Mouse (Mus musculus) layer of hippocampus, adult 18-20 months (tissue): Measurements from ENCODE around the gene Pym1. TPM values are rescaled to one million over a fixed set of nuclear protein-coding genes. Genes with fewer than 3 reads are reported as not detected.
A peak's percentile ranks its signal among the peaks of the same experiment; 100 is the strongest.
"Not testable (repeated sequence)": the region's sequence is repeated elsewhere in the genome, so short reads cannot be mapped to it uniquely, and the experiment has no call there.

Experiments
- DNase-seq, 2 experiments: peaks; one replicate each; pipeline ENCODE4 v3.0.0; 2022; ENCODE audit warnings: low spot score in 2 of 2
- long read RNA-seq: library from polyadenylated mRNA; stranded (forward); transcript quantifications from one replicate; pipeline ENCODE4 v2.0.0, GENCODE M21; 2021
- total RNA-seq, 2 experiments: library from RNA; stranded (reverse); gene quantifications; 2 replicates each; pipeline ENCODE4 v1.2.3; 2021

The Pym1 gene
- 10 to 100 TPM; 25.1 to 26.2 TPM for total RNA-seq
- long read RNA-seq, partial matches to known transcripts = 0 of 4 reads
- long read RNA-seq, other reads (novel, unspliced or antisense) = 3 of 4 reads

GRCm38 (mm10) chr10:128747646-128748251 is at the start of gene Pym1:
TSS of gene Pym1 (plus strand) at chr10:128747889.
- DNase-seq = peak in 1 of 2 experiments; percentile 12

GRCm38 (mm10) chr10:128699006-128699405 is 48.7 kb upstream of the Pym1 start:
- DNase-seq = peak in 1 of 2 experiments; percentile 11

DNA sequence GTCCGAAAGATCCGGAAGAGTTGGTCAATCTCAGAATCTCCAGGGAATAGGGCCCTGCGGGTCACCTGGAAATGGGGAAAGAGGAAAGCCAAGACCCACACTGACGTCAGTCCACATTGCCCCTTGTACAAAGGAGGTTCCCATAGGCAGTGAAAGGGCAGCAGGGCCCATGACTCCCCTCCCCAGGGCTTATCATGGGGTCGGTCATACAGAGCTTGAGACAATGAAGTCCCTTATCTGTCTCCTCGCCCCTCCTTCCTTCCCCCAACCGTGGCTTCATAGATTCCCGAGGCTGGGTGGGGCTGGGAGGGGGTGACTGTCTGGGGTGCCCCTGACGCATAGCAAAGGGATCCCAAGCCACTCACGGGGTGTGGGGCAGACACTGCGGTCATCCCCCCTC is 48.1 kb upstream of the Pym1 start:
- no peak for DNase-seq

- no peak for DNase-seq
Measured at GRCm38 (mm10) chr10:128700712-128701111, 47.0 kb upstream of the Pym1 start.

- DNase-seq = no peak
Measured at GRCm38 (mm10) chr10:128702328-128703007, 45.2 kb upstream of the Pym1 start.

- DNase-seq = no peak
Measured at GRCm38 (mm10) chr10:128703895-128704294, 43.8 kb upstream of the Pym1 start, which contains the start of gene Pmel. TSS of gene Pmel (plus strand) at chr10:128704195.

DNA sequence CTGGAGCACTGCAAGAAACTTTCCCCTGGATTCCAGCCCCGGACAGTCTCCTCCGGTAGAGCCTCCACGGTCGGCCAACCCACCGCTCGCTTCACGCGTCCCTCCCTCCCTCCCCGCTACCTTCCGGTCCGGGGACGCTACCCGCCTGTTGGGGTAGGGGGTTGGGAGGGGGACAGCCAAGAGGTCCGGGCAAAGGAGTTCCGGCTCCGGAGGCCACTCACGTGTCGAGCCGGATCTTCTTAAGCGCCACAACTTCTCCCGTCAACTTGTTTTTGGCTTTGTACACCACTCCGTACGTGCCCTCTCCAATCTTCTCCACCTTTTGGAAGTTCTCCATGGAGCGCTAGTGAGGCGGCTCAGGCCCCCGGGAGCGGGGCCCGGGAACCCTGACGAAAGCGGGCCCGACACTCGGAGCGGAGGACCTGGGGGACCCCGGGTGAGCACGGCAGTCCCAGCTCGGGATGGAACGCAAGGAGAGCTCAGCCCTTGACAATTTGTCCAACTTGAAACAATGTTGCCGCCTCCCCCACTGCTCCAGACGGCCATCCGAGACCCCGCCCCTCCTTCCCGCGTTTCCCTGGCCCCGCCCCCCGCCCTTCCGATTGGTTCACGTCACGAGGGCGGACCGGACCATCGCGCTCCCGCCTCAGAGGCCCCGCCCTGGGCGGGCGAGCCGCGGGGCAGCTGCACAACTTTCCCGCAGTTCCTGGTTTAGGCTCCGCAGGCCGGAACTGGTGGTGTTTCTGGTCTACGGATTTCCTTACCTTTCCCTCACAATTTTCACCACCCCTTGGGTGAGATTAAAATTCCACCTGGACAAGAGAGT is 43.0 kb upstream of the Pym1 start, which contains the start of gene Cdk2:
Cdk2 (minus strand) TSS at position 541 of the 826 bp plus-strand sequence.
- peak; percentile 70 to 84 for DNase-seq

GRCm38 (mm10) chr10:128705317-128705693 is 42.4 kb upstream of the Pym1 start:
- no peak for DNase-seq

- DNase-seq = not testable (repeated sequence)
Measured at GRCm38 (mm10) chr10:128711318-128711717, 36.4 kb upstream of the Pym1 start.

- DNase-seq = no peak
Measured at GRCm38 (mm10) chr10:128715559-128716537, 31.8 kb upstream of the Pym1 start.

DNA sequence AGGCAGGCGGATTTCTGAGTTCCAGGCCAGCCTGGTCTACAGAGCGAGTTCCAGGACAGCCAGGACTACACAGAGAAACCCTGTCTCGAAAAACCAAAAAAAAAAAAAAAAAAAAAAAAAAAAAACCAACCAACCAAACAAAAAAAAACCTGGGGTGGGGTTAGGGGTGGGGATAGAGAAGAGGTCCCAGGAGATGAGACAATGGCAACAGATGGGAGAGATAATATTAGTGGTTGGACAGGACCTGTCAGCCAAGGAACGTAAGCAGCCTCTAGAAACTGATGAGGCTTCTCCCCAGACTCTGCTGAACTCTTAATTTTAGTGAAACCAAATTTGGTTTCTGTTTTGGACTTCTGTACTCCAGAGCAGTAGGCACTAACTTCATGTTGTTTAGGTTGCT is 22.2 kb upstream of the Pym1 start:
- not testable (repeated sequence) for DNase-seq

DNA sequence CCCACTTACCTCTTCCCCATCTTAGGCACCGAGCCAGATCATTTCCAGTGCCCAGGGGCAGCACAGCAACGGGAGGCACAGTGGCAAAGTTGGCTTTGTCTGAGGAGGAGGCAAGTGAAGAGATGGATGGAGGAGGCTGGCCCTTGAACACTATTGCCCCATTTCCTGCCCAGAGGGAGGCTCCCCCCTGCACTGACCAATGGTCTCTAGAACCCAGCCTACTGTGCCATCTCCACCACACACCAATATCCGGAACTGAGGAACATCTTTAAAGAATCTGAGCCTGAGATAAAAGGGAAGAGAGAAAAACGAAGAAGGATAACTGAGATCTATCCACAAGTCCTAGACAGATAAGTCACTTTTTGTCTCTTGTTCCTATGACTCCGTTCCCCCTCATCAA is 19.6 kb upstream of the Pym1 start:
- no peak for DNase-seq

DNA sequence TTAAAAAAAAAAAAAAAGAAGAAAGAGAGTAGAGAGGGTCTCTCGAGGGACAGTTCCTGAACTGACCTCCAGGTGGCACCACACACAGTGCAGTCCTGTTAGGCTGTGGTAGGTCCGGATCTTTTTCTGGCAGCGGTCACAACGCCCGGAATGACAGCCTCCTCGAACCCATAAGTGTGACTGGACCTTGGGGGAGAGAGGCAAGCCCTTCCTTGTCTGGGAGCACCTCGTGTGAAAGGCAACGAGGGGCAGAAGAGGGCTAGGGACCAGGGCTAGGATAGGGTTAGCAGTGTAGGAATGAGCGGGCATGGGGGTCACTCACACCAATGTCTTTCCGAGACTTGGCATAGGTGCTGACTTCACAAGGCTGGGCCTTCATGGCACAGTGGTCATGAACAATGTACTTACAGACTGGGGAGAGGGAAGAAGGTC is 16.7 kb upstream of the Pym1 start:
- DNase-seq = peak; percentile 21 to 77

- no peak for DNase-seq
Measured at GRCm38 (mm10) chr10:128731992-128732391, 15.7 kb upstream of the Pym1 start.

DNA sequence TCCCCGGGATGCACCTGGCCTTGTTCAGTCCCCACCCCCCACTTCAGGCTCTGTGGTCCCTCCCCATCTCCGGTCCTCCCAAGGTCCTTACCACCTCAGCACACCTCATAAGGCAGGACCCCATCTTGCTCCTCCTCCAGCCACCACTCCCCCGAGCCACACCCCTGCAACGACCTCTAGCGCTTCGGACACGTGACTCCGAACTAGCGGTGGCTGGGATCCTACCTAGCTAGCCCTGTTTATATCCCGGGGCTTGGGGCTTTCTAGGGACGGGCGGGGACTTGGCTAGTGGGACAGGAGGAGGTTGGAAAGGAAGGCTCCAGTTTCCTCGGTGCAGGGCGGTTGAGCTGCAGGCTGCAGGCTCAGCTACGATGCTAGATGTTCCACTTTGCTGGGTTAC is 10.3 kb upstream of the Pym1 start:
- no peak for DNase-seq

DNA sequence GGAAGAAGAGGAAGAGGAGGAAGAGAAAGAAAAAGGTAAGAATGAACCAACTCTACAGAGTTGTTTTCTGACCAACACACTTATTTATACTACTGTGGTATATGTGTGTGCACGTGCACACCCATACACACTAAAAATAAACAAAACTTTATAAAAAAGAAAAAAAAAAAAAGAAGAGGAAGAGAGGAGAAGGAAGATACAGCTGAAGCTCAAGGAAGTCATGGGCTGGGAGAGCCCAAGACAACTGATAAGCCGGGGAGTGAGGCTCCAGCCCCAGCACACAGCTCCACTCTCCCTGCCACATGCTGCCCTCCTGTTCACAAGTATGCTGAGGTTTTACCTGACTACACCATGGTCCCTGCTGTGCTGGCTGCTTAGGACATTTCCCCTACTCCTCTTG is 7.4 kb upstream of the Pym1 start:
- no peak for DNase-seq

DNA sequence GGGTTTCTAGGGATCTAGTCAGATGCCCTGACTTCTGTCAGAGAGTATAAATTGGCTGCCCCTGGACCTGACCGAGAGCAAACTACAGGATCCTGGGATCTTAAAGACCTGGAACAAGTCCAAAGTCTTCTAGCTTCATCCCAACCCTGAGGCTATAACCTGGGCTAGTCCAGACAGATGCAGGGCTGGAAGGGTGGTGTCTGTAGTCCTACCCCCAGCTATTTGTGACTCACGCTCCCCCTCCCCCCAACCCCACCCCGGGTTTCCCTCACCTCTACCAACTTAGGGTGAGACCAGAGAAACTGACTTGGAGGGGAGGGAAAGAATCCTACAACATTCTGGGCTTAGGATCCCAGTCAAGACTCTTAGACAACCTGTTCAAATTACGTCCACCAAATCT is 5.1 kb upstream of the Pym1 start:
- DNase-seq = no peak

DNA sequence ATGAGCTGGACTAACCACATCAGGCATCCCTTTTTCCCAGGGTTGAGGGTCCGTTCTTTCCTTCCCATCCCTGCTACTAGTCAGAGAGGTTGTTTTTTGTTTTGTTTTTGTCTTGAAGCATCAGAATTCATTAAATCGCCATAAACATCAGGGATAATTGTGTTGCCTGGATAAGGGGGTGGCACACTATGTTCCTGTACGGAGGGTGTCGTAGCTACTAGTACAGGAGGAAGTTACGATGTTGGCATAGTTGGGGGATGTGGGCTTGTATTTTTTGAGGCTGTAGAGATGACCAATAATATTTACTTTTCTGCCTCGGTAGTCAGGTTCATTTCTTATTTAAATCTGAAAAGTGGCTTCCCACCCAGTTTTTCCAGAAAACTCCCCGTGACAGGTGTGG is 4.5 kb upstream of the Pym1 start:
- peak in 1 of 2 experiments; percentile 16 for DNase-seq

DNA sequence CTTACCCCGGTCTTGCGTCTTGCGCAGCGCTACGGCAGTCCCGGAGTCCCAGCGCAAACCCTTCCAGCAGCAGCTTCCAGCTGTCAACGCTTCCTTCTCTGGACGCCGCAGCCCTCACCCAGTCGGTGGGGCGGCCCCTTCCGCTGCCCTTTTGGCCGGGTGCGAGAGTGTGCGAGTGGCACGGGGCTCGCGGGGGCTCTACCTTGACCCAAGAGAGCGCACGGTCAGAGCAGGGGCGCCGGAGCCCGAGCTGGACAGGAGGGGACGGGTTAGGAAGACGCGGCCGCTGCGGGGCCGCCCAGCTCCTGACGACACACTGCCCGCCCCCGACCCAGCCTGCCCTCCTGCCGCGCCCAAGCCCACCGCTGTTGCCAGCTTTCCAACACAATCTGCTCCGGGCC is 3.9 kb upstream of the Pym1 start:
- peak; percentile 34 to 39 for DNase-seq

- no peak for DNase-seq
Measured at GRCm38 (mm10) chr10:128744211-128744610, 3.5 kb upstream of the Pym1 start.
